Mouse (Mus musculus) adrenal gland, postnatal 10 days (tissue): ENCODE results near the gene Eif2b4. TPM values are rescaled to one million over a fixed set of nuclear protein-coding genes. Genes with fewer than 3 reads are reported as not detected.
"Not testable (repeated sequence)": the region's sequence is repeated elsewhere in the genome, so short reads cannot be mapped to it uniquely, and the experiment has no call there.

Experiments used
- DNase-seq: peaks from one replicate; pipeline ENCODE4 v3.0.0; 2021; ENCODE audit warnings: mixed read lengths
- long read RNA-seq, 2 experiments: library from polyadenylated mRNA; stranded (forward); transcript quantifications; one replicate each; pipeline ENCODE4 v2.0.0; 2021
- total RNA-seq, 2 experiments: library from RNA; stranded (reverse); gene quantifications; 2 replicates each; pipeline ENCODE4 v1.2.3; 2021

The Eif2b4 gene
- total RNA-seq: 10 to 100 TPM; 38.9 to 48.2 TPM
- long read RNA-seq, experiment 1, transcript Eif2b4-201 (13 exons, 2,025 nt): major isoform, 29 of 58 reads
- long read RNA-seq, experiment 1, partial matches to known transcripts: 19 of 58 reads
- long read RNA-seq, experiment 1, other reads (novel, unspliced or antisense): 6 of 58 reads
- long read RNA-seq, experiment 2, transcript Eif2b4-202 (12 exons, 1,966 nt): minor isoform, 5 of 61 reads
- long read RNA-seq, experiment 2, transcript Eif2b4-203 (13 exons, 1,878 nt): minor isoform, 5 of 61 reads
- long read RNA-seq, experiment 2, transcript Eif2b4-201 (13 exons, 2,025 nt): major isoform, 41 of 61 reads
- long read RNA-seq, experiment 2, partial matches to known transcripts: 1 of 61 reads
- long read RNA-seq, experiment 2, other reads (novel, unspliced or antisense): 9 of 61 reads

DNA sequence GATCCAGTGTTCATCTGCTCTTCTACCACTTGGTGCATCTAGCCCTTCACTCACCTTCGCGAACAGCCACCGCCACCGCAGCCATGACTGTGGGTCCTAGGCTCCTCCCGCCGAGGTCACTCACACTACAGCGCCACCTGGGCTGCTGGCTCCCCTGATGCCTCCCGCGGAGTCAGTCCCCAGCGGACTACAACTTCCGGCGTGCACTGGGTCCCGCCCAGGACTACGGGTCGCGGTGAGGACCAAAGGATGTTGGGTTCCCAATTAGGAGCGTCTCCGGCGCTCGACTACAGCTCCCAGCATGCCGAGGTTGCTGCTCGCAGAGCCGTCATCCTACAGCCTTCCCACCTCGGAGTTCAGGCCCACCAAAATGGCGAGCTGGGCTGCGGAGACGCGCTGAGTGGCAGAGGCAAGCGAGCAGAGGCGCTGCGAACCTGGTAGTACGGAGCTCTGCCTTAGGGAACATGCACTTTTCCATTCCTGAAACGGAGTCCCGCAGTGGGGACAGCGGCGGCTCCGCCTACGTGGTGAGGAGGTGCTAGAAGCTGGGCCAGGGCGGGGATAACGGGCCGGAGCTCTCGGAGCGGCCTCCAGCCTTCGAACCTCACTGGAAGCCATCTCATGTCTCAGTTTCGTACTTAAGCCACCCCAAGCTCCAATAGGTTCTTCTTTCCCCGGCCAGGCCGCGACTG is at the start of gene Eif2b4, which contains the start of gene Snx17:
Eif2b4 (minus strand) TSS at position 492 of the 692 bp plus-strand sequence.
Snx17 (plus strand) TSS at position 289 of the 692 bp plus-strand sequence.
- peak; percentile 100 for DNase-seq

DNA sequence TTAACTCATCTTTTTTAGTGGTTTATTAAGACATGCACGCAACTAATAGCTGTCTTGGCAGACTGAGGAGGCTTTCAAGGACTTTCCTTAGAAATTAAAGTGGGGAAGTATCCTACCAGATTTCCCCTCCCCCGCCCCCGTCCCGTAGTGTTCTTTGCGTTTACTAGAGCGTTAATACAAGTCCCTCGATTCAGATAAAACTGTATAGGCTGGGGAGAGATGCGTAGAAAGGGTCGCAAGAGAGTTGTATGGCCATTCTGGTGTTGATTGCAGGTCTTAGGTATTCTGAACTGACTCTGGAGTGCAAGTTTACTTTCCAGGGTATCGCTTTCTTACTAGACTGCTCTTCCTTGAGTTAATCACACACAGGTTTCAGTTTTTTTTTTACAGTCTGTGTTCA is 49.0 kb upstream of the Eif2b4 start:
- DNase-seq: no peak

DNA sequence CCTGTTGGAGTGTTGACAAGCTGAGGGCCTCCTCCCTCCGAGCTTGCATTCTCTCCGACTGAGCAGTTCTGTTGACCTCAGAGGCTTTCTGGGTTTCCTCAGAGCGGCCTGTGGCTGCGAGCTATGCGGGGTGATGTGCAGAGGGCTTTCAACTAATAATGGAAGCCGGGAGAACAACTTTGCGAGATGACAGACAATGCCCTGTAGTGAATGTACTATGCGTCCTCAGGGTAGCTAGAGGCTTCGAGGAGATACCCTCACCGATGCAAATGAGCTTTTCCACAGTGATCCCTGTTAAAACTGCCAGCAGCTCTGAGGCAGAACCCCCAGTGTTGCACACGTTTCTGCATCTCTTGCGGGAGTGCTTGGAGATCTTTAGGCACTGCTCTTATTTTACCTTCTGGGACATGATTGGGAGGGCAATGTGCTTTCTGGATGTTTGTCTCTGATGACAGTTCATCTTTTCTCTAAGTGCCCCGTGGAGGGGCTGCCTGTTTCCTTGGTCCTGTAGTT is 48.3 kb upstream of the Eif2b4 start:
- no peak for DNase-seq

DNA sequence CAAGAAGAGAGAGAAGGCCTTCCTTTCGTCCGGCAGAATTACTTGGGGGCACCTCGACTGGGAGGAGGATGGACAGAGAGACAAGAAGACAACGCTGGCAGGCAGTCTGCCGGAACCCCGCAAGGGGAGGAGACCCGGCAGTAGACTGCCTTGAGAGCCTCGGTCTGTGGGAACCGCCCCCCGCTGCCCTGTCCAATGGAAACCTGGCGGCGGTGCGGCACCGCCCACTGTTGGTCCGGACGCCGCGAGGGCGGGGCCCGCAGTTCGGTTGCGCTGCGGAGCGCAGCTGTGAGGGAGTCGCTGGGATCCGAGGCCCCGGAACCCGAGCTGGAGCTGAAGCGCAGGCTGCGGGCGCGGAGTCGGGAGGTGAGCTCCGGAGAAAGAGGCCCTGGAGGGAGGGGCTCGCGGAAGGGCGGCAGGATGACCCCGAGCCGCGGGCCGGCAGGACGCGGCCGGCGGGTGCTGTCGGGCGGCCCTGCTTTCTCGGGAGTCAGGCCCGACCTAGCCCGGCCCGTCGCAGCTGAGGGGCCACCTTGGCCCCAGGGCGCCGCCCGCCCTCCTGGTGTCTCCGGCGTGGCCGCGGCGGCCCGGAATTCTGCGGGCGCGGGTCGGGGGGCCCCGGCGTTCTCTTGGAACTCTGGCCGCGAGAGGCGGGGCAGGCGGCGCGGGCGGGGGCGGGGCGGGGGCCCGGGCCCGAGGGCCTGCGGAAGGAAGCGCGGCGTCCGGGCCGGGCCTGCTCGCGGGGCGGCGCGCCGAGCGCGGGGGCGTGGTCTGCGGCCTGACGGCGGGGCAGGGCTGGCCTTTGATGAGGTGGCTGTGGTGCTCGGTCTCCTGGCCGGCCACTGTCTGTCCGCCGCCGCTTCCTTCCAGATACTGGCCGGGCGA is 47.6 kb upstream of the Eif2b4 start, which contains the start of the genes Nrbp1 and Gm9970:
Nrbp1 (plus strand) TSS at position 228 of the 885 bp plus-strand sequence.
Gm9970 (minus strand) TSS at position 596 of the 885 bp plus-strand sequence.
- peak; percentile 98 for DNase-seq

DNA sequence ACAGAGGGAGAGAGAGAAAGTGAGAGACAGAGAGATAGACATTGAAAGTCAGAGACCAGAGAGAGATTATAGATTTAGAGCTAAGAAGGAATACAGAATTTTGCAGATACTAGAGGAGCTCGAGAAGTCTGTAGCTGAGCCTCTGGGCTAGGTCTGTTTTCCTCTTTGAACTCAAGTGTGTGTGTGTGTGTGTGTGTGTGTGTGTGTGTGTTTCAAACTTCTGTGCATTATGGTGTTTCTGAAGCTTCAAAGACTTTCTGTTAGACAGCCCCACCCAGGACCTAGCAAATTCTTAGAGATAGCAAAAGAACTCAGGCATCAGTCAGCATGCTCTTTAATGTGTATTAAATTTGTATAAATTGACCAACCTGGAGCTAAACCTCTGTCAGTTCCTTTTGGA is 33.4 kb upstream of the Eif2b4 start:
- DNase-seq: no peak

DNA sequence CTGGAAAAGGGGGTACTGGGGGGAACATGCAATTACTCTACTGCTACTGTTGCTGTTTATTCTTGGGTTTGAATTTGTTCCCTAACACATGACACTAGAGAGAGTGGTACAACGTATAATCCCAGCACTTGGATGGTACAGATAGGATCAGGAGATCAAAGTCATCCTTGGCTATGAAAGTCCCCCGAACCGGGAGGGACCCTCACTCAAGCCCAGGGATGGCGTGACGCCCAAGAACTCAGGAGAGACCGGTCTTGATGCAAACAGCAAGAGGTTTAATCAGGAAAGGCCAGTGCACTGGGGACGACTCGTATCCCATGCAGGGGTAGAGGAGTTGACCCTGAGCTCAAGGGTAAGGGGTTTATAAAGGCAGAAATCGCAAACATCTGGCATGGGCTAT is 29.5 kb upstream of the Eif2b4 start:
- DNase-seq: no peak

DNA sequence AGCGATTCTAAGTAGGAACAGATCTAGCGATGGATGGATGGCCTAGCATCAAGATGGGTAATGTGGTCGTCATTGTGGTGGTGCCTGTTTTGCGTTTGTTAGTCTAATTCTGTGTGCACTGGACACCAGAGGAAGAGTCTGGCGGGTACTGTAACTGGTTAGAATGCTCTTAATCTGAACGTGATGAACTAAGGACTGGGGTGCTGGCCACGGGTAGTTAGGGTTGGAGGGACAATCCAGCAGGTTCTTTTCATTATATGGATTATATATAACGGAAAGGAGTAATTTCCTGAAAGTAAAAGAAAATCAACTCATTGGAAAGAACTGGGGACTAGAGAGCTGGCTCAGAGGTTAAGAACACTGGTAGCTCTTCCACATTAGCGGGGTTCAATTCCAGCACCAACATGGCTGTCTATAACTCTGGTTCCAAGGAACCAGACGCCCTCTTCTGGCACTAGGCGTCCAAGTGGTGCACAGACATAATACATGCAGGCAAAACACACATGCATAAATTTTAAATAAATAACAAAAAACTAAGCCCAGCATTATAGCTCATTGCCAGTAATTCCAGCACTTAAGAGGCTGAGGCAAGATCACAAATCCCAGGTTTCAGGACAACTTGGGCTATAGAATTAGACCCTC is 28.2 kb upstream of the Eif2b4 start:
- peak; percentile 64 for DNase-seq

DNA sequence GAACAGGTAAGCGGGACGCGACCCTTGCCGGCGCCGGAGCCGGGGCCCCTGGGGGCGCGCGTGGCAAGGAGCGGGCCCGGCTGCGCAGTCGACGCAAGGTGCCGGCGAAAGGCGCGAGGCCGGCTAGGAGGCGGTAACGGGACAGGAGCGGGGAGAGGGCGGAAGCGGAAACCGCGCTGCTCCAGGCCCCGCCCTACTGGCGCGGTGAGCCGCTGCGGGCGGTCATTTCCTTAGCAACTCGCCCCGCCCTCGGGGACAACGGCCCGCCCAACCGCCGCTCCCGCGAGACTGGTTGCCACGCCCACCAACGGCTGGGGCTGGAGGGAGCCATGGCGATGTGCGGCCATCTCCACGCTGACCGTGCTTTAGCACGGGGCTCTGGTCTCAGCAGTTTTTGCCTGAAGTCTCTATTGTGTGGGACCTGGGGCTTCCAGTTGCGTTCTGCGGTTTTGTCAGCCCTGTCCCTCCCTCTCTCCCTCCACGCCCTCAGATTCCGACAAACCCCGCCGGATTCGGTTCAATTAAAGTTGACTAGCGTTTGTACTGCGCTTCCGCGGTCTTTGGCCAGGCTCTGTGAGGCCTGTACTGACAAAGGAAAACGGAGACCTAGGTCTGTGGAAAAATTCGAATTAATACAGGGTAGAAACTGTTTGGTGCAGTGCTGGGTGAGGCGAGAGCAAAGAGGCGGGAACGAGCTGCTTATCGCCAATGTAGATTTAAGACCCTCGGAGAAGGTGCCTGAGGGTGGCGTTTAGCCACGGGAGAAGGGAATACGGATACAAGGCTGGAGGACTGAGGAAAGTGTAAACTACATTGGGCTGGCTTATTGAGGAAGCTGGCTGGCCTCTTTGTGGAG is 27.4 kb upstream of the Eif2b4 start, which contains the start of gene Ppm1g:
Ppm1g (minus strand) TSS at position 240 of the 856 bp plus-strand sequence.
- DNase-seq: peak; percentile 99

DNA sequence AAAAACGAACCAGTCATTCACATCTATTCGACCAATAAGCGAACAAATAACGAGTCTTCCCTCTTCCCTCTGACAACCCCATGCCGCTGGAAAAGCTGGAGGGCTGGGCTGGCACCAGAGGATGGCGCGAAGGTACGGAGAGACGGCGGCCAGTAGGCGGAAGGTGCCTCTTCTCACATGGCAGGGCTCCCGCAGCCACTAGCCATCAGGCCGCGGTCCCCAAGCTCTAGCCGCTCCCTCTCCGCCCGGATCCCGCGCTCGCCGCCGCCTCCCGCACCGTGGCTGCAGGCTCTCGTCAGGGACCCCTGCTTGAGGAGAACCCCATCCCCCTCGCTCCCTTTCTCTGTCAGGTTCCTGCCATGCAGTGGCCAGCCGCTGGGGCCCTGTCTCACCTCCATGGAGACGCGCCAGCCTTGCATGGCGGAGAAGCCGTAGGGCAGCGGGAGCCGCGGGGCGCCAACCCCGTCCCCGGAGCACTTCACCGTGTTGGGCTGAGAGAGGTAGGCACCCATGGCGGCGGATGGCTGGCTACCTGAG is 26.7 kb upstream of the Eif2b4 start:
- peak; percentile 67 for DNase-seq

DNA sequence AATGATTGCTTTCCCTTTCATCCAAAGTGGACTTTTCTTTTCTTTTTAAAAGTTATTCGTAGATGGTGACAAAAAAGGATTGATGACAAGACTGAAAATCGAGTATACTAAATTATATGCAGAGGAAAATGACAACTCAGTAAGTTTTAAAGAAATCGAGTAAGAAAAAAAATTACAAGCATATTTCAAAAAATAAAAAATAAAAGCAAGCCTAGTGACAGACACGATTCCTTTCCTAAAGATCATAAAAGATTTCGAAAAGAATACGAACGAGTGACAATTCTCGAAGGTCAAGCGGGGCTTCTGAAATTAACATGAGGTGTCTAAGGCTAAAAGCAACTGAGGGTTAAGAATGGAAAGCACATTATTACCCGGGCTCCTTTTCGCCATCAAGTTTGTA is 26.2 kb upstream of the Eif2b4 start:
- DNase-seq: no peak

DNA sequence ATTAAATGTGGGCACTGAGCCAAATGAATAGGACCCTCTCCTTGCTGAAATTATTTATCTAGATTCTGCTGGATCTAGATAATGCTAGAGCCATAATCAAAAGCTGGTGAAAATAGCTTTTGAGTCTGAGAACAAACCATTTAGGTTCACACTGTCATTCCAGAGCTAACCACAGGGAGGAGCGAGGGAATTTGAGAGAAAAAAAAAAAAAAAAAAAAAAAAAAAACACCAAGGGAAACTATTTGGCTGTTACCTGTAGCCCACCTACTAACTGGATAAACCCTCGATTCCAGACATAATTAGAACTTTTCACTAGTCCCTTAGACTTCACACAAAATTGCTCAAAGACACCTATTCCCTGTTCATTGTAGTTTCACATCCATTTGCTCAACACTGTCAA is 25.8 kb upstream of the Eif2b4 start:
- DNase-seq: no peak

DNA sequence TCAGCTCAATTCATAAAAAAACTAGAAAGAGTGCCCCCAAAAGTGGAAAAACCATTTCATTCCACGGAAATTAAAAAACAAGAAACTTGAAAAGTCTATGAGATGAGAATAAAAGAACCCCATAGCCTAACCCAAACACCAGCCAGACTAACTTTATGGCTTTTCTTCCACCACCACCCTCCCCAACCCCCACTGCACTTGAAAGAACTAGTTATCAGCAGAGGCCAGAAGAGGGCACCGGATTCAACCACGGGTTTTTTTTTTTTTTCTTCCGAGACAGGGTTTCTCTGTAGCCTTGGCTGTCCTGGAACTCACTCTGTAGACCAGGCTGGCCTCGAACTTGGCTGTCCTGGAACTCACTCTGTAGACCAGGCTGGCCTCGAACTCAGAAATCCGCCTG is 25.1 kb upstream of the Eif2b4 start:
- no peak for DNase-seq

DNA sequence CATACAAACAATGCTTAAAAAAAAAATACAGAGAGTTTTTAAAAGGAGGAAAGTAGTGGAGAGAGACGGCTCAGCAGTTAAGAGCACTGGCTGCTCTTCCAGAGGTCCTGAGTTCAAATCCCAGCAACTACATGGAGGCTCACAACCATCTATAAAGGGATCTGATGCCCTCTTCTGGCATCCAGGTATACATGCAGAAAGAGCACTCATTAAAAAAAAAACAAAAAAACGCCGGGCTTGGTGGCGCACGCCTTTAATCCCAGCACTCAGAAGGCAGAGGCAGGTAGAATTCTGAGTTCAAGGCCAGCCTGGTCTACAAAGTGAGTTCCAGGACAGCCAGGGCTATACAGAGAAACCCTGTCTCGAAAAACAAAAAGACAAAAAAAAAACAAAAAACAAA is 23.3 kb upstream of the Eif2b4 start:
- DNase-seq: not testable (repeated sequence)

DNA sequence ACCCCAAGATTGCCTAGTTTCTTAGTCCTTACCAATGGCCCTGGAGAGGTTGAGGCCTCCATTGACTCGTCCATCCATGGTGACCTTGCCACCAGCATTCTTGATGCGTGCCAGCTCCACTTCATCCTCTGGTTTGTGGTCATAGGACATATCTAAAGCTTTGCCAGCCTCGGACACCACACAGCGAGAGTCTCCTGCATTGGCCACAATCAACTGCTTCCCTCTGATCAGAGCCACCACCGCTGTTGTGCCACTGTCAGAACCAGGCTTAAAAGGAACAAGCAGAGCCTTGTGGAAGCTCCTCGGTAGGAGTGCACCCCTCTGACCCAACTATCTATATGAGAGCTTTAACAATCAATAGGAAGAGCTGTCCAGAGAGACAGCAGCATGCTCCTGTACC is 11.2 kb upstream of the Eif2b4 start:
- no peak for DNase-seq

DNA sequence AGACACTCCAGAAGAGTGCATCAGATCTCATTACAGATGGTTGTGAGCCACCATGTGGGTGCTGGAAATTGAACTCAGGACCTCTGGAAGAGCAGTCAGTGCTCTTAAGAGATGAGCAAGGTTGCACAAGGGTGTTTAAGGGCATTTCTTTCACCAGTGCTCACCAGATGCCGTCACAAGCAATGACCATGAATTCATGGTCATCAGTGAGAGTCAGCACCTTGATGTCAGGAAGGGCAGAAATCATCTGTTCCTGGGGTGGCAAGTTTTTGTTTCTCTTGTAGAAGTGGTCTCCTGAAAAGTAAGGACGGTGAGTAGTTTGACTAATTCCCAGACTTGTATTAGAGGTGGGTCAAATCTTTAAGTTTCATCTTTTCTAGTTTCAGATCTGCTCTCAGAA is 10.6 kb upstream of the Eif2b4 start:
- no peak for DNase-seq

DNA sequence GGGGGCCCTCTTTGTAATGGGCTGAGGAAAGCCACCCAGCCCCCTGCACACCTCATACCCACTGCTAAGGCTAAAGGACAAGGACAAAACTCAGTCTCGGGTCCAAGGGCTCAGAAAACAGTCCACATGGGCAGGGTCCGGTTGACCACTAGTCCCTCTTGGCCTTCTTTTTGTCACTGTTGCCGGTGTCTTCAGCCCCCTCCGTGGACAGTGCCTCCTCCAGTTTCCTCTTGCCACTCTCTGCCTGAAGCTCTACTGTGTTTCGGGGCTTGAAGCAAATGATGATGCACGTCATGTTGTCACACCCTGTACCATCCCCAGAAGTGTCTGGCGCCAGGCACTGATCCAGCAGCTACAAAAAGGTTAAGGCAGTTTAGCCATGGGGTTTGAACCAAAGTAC is 9.7 kb upstream of the Eif2b4 start:
- no peak for DNase-seq

DNA sequence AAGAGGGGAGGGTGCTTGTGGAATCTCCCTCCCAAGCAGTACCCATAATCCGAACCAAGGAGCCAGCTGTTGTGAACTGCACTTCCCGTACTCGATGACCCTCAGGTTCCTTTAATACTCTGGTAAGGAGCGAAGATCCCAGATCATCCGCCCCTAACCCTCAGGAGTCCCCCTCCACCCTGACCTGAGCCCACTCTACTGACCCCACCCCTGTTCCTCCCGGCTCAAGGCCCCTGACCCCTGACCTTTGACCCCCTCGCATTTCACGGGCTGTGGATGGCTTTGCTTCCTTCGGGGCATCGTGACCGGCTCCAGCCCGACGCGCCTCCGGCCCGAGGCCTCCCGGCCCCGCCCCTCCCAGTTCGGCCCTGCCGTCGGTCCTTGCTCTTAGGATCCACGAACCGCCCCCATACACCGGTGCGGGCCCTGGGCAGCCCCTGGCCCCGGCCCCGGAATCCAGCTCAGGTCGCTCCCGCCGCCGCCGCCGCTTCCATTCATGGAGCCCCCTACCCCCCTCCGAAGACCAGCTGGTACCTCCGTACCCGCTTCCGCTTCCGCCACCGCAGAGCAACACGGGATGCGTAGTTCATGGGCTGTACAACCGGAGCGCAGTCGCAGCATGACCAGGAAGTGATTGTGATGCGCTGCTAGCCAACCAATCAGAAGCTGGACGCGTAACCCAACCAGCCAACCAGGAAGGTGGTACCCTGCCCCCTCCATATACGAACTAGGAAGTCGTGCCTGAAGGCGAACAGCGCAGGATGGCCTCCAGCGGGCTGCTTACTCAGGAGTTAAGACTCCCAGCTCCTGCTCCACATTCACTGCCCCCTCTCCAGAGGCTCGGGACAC is 8.7 kb upstream of the Eif2b4 start, which contains the start of gene Zfp513:
Zfp513 (minus strand) TSS at position 562 of the 849 bp plus-strand sequence.
- DNase-seq: peak; percentile 96

DNA sequence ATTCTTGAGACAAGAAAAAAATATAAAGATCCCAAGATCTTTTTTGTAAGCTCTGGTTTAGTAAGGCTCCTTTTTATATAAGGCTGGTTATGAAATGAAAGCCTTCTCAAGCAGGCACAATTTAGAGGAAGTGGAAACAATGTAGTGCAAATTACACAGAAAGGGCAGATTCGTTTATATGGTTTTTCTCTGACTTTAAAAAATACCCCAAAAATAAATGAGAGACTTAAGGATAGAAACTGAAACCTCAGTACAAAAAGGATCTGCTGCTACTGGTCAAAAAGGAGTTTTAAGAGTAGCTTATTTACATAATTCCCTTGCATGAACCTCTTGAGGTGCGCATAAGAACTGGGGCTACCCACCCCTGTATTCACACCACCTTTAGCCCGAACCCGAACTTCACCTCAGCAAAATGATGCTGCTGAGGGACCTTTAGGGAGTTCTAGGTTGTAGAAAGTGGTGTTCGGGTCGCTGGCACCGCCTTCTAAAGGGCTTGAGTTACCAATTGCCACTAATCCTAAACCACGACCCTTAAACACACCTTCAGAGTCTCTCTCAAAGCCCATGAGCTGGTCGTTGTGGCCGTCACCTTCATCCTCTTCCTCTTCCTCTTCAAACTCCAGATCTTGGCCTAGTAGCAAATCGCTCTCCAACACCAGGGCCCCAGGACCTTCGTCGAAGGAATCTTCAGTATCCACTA is 8.0 kb upstream of the Eif2b4 start:
- DNase-seq: peak; percentile 35
